Mouse (Mus musculus): ENCODE results near the gene Agrp. TPM values are rescaled to one million over a fixed set of nuclear protein-coding genes. Genes with fewer than 3 reads are reported as not detected.

Agrp gene
- total and polyA plus RNA-seq, 2 experiments from 2014 or later: 0.90 TPM; not detected in 1

DNA sequence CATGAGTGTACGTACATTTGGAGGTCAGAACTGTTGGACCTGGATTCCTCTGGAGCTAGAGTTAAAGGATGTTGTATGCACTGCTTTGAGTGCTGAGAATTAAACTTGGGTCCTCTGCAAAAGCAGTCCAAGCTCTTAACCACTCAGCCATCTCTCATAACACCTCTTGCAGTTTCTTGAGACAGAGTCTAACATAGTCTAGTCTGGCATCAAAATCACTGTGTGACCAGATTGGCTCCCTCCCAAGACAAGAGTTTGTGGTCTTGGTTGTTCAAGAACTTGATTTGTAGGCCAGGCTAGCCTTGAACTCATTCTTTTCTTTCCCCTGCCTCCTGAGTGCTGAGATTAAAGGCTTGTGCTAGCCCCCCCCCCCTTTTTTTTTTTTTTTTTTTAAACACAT is 11.7 kb upstream of the Agrp start:
- WGBS: 100% methylated on average over 1 of the region's 1 CpGs
- no peaks in the 10 kb centered on the region for H3K9me3 ChIP-seq (ENCODE audit: low read length)
- ATAC-seq (no peak), DNase-seq (no peak)
- H3K9ac ChIP-seq: no peak overlapping the region
- no peak overlapping the region for H3K27ac ChIP-seq (ENCODE audit: low read depth, low read length)
- H3K4me2 ChIP-seq (ENCODE audit: low read depth): no peak overlapping the region
- TF ChIP-seq CTCF (IDR thresholded peaks at IDR 0.05; ENCODE audit: low read depth): no peak
- H3K4me1 ChIP-seq (ENCODE audit: insufficient read depth): no peaks in the 10 kb centered on the region
- no peak overlapping the region for H3K4me3 ChIP-seq (ENCODE audit: low read depth, low read length)
- no peaks in the 10 kb centered on the region for H3K27me3 ChIP-seq (ENCODE audit: insufficient read depth, low read length)
- peaks cover 16% of the 10 kb centered on the region for H3K36me3 ChIP-seq (ENCODE audit: insufficient read depth)

DNA sequence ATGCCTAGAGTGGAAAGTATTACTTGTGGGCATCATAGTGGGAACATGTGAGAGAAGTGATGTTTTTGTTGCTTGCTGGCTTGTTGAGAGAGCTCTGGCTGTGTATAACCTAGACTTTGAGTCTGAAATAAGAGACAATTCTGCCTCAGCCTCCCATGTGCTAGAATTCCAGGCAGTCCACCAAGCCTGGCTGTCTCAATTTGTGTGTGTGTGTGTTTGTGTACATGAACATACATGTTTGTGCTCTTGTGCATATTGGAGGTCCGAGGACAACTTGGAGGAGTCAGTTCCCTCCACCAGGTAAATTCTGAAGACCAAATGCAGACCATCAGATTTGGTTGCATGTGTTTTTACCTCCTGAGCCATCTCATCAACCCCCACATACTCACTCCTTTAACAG is 8.0 kb upstream of the Agrp start:
- no peaks in the 10 kb centered on the region for H3K9me3 ChIP-seq (ENCODE audit: low read length)
- peaks cover 16% of the 10 kb centered on the region; the same call in 1 of the 2 replicates for H3K36me3 ChIP-seq (ENCODE audit: insufficient read depth)
- no peaks in the 10 kb centered on the region for H3K27me3 ChIP-seq (ENCODE audit: insufficient read depth, low read length)
- no peak for DNase-seq
- no peak for TF ChIP-seq CTCF (IDR thresholded peaks at IDR 0.05; ENCODE audit: low read depth)
- no peak for ATAC-seq
- WGBS: 100% methylated on average over 1 of the region's 1 CpGs
- no peak overlapping the region for H3K4me2 ChIP-seq (ENCODE audit: low read depth)
- H3K4me3 ChIP-seq (ENCODE audit: low read depth, low read length): no peak overlapping the region
- no peak overlapping the region for H3K9ac ChIP-seq
- no peak overlapping the region for H3K27ac ChIP-seq (ENCODE audit: low read depth, low read length)
- no peaks in the 10 kb centered on the region for H3K4me1 ChIP-seq (ENCODE audit: insufficient read depth)

DNA sequence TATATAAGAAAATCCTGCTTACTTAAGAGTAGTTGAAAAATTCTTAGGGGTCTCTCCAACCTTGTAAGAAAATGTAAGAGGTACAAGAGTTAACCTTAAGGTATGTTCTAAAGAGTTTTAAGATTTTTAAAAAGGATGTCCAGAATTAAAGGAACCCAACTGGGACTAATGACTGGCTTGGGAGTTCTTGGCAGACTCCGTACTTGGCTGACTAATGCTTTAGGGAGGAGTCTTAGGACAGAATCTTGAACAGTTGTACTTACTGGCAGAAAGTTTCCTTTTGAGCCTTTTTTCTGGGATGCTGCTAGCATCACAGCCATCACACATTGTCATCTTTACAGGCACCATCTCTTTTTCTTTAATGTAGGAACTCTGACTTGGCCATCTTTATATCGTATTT is 3.3 kb upstream of the Agrp start:
- peaks cover 7% of the 10 kb centered on the region; the same call in 1 of the 2 replicates for H3K36me3 ChIP-seq (ENCODE audit: insufficient read depth)
- WGBS: 53% methylated on average over 2 of the region's 2 CpGs
- no peak overlapping the region for H3K27ac ChIP-seq (ENCODE audit: low read depth, low read length)
- H3K4me3 ChIP-seq (ENCODE audit: low read depth, low read length): no peak overlapping the region
- ATAC-seq (no peak), DNase-seq (no peak)
- peaks cover 13% of the 10 kb centered on the region for H3K4me1 ChIP-seq (ENCODE audit: insufficient read depth)
- no peak overlapping the region for H3K4me2 ChIP-seq (ENCODE audit: low read depth)
- no peaks in the 10 kb centered on the region for H3K9me3 ChIP-seq (ENCODE audit: low read length)
- no peak overlapping the region for H3K9ac ChIP-seq
- no peak for TF ChIP-seq CTCF (IDR thresholded peaks at IDR 0.05; ENCODE audit: low read depth)
- no peaks in the 10 kb centered on the region for H3K27me3 ChIP-seq (ENCODE audit: insufficient read depth, low read length)

DNA sequence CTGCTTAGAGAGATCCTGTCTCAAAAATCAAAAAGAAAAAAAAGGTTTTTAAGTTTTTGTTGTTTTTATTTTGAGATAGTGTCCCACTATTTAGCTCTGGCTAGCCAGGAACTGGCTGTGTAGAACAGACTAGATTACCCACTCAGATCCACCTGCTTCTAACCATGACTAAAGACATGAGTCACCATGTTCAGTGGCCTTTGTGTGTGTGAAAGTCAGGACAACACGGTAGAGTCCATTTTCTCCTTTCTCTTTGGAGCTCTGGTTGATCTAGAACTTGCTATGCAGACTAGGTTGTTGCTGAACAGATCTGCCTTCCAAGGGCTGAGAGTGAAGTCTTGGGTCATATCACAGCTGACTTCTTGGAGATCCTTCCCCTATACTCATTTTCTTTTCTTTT is 2.6 kb upstream of the Agrp start:
- Histone ChIP-seq H3K4me2 (ENCODE audit: low read depth) (no peak overlapping the region), H3K36me3 (ENCODE audit: insufficient read depth) (peaks cover 4% of the 10 kb centered on the region; the same call in 1 of the 2 replicates), H3K9me3 (ENCODE audit: low read length) (no peaks in the 10 kb centered on the region), H3K27me3 (ENCODE audit: insufficient read depth, low read length) (no peaks in the 10 kb centered on the region), H3K9ac (no peak overlapping the region), H3K4me3 (ENCODE audit: low read depth, low read length) (no peak overlapping the region), H3K27ac (ENCODE audit: low read depth, low read length) (no peak overlapping the region), H3K4me1 (ENCODE audit: insufficient read depth) (peaks cover 13% of the 10 kb centered on the region)
- WGBS: 67% methylated on average over 1 of the region's 1 CpGs
- ATAC-seq (no peak), DNase-seq (no peak)
- no peak for TF ChIP-seq CTCF (IDR thresholded peaks at IDR 0.05; ENCODE audit: low read depth)

DNA sequence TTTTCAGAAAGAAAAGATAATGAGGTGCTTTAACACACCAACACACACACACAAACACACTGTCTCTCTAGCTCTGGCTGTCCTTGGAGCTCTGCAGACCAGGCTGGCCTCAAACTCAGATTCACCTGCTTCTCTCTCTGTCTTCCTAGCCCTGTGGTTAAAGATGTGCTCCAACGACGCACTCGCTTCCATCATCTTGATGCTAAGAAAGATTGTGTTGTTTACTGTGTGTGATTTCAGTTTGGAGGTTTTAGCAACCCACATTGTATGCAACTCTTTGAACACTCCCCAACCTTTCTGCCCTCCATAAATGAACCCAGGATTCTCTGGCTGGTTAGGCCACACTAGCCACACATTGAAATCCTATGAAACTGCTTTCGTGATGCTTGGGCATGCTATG is 1.3 kb upstream of the Agrp start:
- Histone ChIP-seq H3K27me3 (ENCODE audit: insufficient read depth, low read length) (no peaks in the 10 kb centered on the region), H3K4me2 (ENCODE audit: low read depth) (peak overlapping the region; percentile 62), H3K9ac (no peak overlapping the region), H3K36me3 (ENCODE audit: insufficient read depth) (peaks cover under 1% of the 10 kb centered on the region; the same call in 1 of the 2 replicates), H3K27ac (ENCODE audit: low read depth, low read length) (no peak overlapping the region), H3K4me3 (ENCODE audit: low read depth, low read length) (no peak overlapping the region), H3K4me1 (ENCODE audit: insufficient read depth) (peaks cover 13% of the 10 kb centered on the region), H3K9me3 (ENCODE audit: low read length) (no peaks in the 10 kb centered on the region)
- DNase-seq: no peak
- TF ChIP-seq CTCF (IDR thresholded peaks at IDR 0.05; ENCODE audit: low read depth): no peak
- WGBS: 78% methylated on average over 4 of the region's 4 CpGs
- no peak for ATAC-seq

DNA sequence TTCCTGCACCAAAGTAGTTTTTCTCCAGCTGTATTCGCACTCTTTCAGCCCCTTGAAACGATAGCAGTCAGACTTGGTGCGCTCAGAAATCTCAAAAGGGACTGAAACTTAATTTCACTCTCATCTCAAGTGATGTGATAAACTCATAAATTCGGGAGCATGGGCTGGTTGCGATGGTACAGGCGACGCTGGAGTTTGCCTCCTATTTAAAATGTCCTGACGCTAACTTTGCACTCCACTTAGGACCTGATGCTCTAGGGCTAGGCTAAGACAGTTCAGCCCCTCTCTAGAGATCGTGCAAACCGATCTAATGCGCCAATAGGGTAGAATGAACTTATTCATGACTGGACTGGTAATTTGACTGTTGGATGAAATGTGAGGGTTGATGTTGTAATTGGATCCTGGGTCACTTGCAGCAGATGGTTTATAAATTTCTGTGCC is 428 bp upstream of the Agrp start:
- Histone ChIP-seq H3K27ac (ENCODE audit: low read depth, low read length) (peak overlapping the region; percentile 100), H3K9ac (peak overlapping the region; percentile 100), H3K4me3 (ENCODE audit: low read depth, low read length) (peak overlapping the region; percentile 97), H3K4me2 (ENCODE audit: low read depth) (peak overlapping the region; percentile 62), H3K4me1 (ENCODE audit: insufficient read depth) (peaks cover 13% of the 10 kb centered on the region), H3K36me3 (ENCODE audit: insufficient read depth) (no peaks in the 10 kb centered on the region), H3K9me3 (ENCODE audit: low read length) (no peaks in the 10 kb centered on the region), H3K27me3 (ENCODE audit: insufficient read depth, low read length) (no peaks in the 10 kb centered on the region)
- no peak for TF ChIP-seq CTCF (IDR thresholded peaks at IDR 0.05; ENCODE audit: low read depth)
- ATAC-seq (no peak), DNase-seq (peak; percentile 26)
- under 1% methylated on average over 11 of the region's 11 CpGs for WGBS

DNA sequence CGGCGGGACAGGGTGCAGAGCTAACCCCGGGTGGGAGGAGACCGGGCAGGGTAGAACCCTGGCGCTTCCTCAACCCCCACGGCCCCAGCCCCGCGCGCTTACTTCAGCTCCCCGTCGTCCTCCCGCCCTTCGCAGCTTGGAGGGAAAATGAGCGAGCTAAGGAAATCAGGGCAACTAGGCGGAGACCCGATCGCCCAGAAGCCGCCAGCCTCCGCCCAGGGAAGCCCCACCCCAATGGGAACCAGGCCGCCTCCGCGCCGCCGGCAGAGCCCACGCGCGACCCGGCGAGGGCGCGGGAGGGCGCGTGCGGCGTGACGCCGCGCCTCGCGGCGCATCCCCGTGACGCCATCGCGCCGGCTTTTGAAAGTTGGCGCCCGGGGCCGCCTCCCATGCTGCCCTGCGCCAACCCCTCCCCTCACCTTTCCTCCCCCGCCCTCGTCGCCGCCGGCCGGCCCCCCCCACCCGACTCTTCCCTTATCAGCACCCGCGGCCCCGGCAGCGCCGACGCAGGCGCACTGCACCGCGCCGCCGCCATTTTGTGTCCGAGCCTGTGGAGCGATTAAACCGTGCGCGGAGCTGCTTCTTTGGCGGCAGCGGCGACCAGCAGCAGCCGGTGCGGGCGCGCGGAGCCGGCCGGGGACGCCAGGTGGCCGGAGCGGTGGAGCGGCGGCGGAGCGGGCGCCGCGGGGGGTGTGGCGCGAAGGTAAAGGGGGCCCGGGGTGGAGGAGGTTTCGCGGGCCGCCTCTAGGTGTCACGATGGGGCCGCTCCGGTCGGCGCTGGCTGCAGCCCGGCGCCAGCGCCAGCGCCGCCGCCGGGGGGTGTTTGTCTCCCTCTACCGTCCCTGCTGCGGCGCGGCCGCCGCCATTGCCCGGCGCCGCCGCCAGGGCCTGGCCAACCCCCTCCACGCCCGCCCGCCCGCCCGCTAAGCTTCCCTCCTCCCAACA is 903 bp downstream of the Agrp start, which contains the start of gene Ctcf:
TSS of gene Ctcf (plus strand) at position 551 of the 945 bp plus-strand sequence.
- H3K27me3 ChIP-seq (ENCODE audit: insufficient read depth, low read length): no peaks in the 10 kb centered on the region
- peak; percentile 96 for DNase-seq
- no peaks in the 10 kb centered on the region for H3K9me3 ChIP-seq (ENCODE audit: low read length)
- peaks cover 13% of the 10 kb centered on the region for H3K4me1 ChIP-seq (ENCODE audit: insufficient read depth)
- peak; percentile 56 for TF ChIP-seq CTCF (IDR thresholded peaks at IDR 0.05; ENCODE audit: low read depth)
- H3K4me3 ChIP-seq (ENCODE audit: low read depth, low read length): peak within 1 kb of the TSS; percentile 97
- peak within 1 kb of the TSS; percentile 100 for H3K27ac ChIP-seq (ENCODE audit: low read depth, low read length)
- H3K36me3 ChIP-seq (ENCODE audit: insufficient read depth): no peaks in the 10 kb centered on the region
- peak within 1 kb of the TSS; percentile 100 for H3K9ac ChIP-seq
- 3% methylated on average over 97 of the region's 126 CpGs for WGBS
- peak within 1 kb of the TSS; percentile 83 for H3K4me2 ChIP-seq (ENCODE audit: low read depth)
- ATAC-seq: peak; percentile 91

Measured in forebrain, postnatal 0 days (tissue).